Mouse (Mus musculus) embryonic facial prominence, embryonic 10.5 days (tissue): ENCODE measurements around the gene Babam2. TPM values are rescaled to one million over a fixed set of nuclear protein-coding genes. Genes with fewer than 3 reads are reported as not detected.

Source experiments
- DNase-seq: peaks from one replicate; pipeline ENCODE4 v3.0.0-alpha.2; 2017; ENCODE audit warnings: low spot score
- H3K27ac ChIP-seq: fragments of 300-500 bp; sonication (generic); replicated peaks from 2 replicates; pipeline ENCODE4 v1.5.1; 2016; ENCODE audit warnings: mild to moderate bottlenecking
- H3K27me3 ChIP-seq: fragments of 300-500 bp; sonication (generic); replicated peaks from 2 replicates; pipeline ENCODE4 v1.6.1; 2016; ENCODE audit warnings: low read depth, mild to moderate bottlenecking; ENCODE audit not compliant: poor library complexity, severe bottlenecking
- H3K36me3 ChIP-seq: fragments of 300-500 bp; sonication (generic); replicated peaks from 2 replicates; pipeline ENCODE4 v1.6.1; 2016; ENCODE audit warnings: mild to moderate bottlenecking, moderate library complexity
- H3K4me1 ChIP-seq: fragments of 300-500 bp; sonication (generic); 2 replicates; pipeline ENCODE4 v1.6.1; 2016
- H3K4me3 ChIP-seq: fragments of 300-500 bp; sonication (generic); 2 replicates; pipeline ENCODE4 v1.5.1; 2016; ENCODE audit warnings: mild to moderate bottlenecking, moderate library complexity
- H3K9me3 ChIP-seq: fragments of 300-500 bp; sonication (generic); 2 replicates; pipeline ENCODE4 v1.6.1; 2016; ENCODE audit warnings: mild to moderate bottlenecking
- WGBS: fragments of 180-500 bp; shearing (Covaris S2); methylation state at CpG from one replicate; pipeline ENCODE4 v1.1.7; 2016; 5-methylcytosine and 5-hydroxymethylcytosine counted together
- polyA plus RNA-seq: library from polyadenylated mRNA; unstranded; fragments of >200 nt; fragmentation: Nextera tagmentation; extraction: Ambion mirVana; gene quantifications from 2 replicates; pipeline ENCODE4 v1.2.1, GENCODE M21; 2016

Gene Babam2
- 47.0 and 51.7 TPM in 2 replicates for polyA plus RNA-seq

DNA sequence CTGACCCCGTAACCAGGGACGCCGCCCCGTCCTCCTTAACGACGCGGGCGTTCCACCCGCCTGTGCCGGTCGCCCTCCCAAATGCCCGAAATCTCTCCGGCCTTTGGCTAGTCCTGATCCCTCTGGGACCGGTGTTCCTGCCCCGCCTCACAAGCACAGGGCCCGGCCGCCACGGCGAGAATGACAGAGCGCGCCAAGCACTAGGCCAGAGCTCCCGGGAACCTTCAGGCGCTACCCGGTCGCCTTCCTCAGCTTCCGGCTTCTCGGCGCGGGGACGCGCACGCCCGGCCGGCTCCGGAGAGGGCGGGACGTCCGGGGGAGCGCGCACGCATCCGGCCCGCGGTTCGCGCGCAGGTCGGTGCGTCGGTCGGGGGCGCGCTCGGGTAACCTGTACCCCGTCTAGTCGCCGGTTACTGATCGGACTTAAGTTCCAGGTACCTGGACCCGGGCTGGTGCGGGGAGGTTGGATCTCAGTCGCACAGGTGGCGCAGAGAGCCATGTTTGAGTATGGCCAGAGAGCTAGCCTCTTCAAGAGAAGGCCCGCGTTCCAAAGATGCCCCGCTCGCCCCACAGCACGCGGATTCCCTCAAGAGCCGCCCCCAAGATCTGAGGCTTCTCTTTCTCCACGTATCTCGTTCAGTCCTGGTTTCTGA, at the start of gene Babam2:
Babam2 (plus strand) TSS at position 41 of the 653 bp plus-strand sequence.
- peaks cover 11% of the 10 kb centered on the region for H3K4me1 ChIP-seq
- peak within 1 kb of the TSS; percentile 85 for H3K4me3 ChIP-seq
- H3K9me3 ChIP-seq, result no peaks in the 10 kb centered on the region
- H3K27ac ChIP-seq, result peak within 1 kb of the TSS; percentile 93
- peaks cover 3% of the 10 kb centered on the region; the same call in 1 of the 2 replicates for H3K36me3 ChIP-seq
- DNase-seq, result peak; percentile 95
- H3K27me3 ChIP-seq, result no peaks in the 10 kb centered on the region
- WGBS, result under 1% methylated on average over 71 of the region's 71 CpGs

DNA sequence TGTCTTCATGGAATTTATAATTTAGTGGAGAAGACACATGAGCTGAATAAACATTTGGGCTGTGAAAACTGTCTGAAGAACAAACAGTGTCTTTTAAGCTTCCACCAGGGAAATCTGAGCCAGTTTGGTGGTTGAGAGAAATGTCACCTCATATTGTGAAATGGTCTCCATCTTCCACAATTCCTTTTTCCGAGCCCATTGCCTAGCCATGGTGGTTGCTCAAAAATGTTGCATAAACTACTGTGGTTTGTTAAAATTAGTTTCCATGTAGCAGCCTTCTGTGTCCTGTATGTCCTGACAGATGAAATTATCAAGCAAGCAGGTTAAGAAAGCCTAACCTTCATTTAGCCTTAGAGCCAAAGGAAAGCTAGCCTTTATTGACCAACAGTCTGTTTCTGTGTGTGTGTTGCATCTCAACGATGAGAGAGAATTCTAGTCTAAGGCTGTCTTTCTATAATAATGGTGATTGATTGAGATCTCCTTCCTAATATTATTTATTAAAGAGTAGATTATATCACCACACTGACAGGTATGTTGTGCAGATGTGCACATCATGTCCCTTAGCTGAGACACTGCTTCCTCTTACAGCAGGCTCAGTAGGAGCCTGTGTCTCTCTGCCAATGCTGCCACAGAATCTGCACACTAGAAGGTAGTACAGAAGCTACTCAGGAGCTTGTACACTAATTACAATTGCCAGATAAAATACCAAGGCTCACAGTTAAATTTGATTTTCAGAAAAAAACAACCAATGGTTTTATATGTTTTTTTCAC, 46.8 kb upstream of the Babam2 start:
- no peaks in the 10 kb centered on the region for H3K4me1 ChIP-seq
- no peaks in the 10 kb centered on the region for H3K9me3 ChIP-seq
- H3K36me3 ChIP-seq, result peaks cover 8% of the 10 kb centered on the region; the same call in 1 of the 2 replicates
- no peak overlapping the region for H3K4me3 ChIP-seq
- H3K27me3 ChIP-seq, result no peaks in the 10 kb centered on the region
- no peak overlapping the region for H3K27ac ChIP-seq
- no peak for DNase-seq
- 88% methylated on average over 2 of the region's 2 CpGs for WGBS

DNA sequence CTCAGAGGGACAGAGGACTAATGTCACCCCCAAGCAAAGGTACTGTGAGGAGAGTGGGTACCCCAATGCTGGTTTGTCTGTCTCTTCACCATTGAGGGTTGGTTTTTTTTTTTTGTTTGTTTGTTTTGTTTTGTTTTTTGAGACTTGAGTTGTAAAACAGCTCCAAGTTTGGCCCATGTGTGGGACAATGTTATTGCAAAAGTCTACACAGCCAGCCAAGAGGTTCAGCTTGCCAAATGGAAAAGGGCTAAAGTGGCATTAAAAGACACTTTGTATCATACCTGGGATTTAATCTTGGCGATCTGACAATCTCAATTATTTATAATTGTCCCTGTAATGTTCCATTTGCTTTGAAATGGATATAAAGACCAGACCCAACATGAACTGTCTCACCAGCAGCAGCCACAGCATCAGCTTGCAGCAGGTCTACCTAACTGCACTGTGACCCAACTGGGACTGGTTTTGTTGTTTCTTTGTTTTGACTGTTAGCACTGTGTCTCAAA, 41.7 kb upstream of the Babam2 start:
- Histone ChIP-seq H3K4me3 (no peak overlapping the region), H3K9me3 (no peaks in the 10 kb centered on the region), H3K4me1 (no peaks in the 10 kb centered on the region), H3K27me3 (no peaks in the 10 kb centered on the region), H3K27ac (no peak overlapping the region), H3K36me3 (peaks cover 8% of the 10 kb centered on the region; the same call in 1 of the 2 replicates)
- 88% methylated on average over 1 of the region's 1 CpGs for WGBS
- no peak for DNase-seq

DNA sequence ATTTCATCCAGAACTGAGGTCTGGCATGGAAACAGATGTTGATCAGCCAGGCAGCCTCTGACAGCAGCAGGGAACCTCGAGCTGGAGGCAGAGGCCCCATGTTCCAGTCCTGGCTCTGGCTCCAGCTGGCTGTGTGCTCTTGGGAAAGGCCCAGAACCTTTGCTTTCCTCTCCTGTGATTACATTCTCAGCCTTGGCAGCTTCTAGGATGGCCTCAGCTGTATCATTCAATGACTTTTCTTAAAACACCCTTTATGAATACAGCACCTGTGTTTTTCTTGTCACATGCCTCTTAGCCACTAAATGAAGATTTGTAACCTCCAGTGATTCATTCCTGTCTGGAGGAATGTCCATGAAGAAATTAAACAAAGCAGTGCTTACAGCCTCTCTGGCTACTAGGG, 31.3 kb upstream of the Babam2 start:
- H3K27ac ChIP-seq, result no peak overlapping the region
- WGBS, result 34% methylated on average over 1 of the region's 1 CpGs
- no peaks in the 10 kb centered on the region for H3K27me3 ChIP-seq
- peaks cover 3% of the 10 kb centered on the region; the same call in 1 of the 2 replicates for H3K4me1 ChIP-seq
- no peaks in the 10 kb centered on the region for H3K9me3 ChIP-seq
- H3K4me3 ChIP-seq, result no peak overlapping the region
- DNase-seq, result no peak
- no peaks in the 10 kb centered on the region for H3K36me3 ChIP-seq

DNA sequence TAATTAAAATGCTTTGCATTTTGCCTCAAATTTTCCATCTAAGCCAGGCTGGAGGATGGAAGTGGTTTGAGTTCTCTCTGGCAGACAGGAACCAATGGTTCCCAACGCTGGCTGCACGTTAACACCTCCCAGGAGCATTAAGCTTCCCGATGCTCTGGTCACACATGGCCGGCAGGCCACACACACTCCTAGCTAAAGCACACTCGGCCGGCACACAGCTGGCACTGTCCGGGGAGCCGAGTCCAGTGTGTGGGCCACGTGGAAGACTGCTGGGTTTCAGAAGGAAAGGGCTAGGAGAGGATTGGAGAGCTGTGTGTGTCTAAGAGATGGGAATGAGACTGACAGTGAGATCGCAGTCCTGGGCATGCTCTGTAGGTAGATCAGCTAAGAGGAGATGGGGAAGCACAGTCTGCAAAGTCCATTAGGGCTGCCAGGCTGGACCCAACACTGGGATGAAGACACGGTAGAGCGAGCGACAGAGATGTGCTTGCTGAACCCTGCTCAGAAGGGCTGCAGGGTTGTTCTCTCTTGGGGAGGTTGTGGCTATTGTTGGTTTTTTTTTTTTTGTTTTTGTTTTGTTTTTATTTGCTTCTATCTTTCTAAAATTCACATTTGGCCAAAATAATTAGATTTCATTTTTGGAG, 29.0 kb upstream of the Babam2 start:
- DNase-seq, result no peak
- 82% methylated on average over 13 of the region's 13 CpGs for WGBS
- no peak overlapping the region for H3K4me3 ChIP-seq
- no peaks in the 10 kb centered on the region for H3K27me3 ChIP-seq
- no peaks in the 10 kb centered on the region for H3K4me1 ChIP-seq
- H3K27ac ChIP-seq, result no peak overlapping the region
- H3K9me3 ChIP-seq, result no peaks in the 10 kb centered on the region
- no peaks in the 10 kb centered on the region for H3K36me3 ChIP-seq

DNA sequence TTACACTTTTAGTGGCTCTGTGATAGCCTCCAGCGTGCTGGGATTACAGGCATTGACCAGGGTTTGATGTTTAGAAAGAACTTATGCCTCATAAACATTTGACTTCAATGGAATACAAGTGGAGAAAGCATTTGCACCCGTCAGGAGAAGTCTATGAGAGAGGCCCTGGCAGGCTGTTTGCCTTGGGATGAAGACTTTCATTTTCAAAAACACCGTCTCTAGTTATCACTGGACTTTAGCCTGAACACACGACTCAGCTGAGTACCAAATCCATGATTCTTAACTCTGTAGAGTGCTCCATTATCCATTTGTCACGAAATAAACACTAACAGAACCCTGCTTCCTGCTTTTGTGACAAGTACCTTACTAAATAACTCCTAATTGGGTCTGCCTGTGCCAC, 27.5 kb upstream of the Babam2 start:
- Histone ChIP-seq H3K4me1 (no peaks in the 10 kb centered on the region), H3K27ac (no peak overlapping the region), H3K4me3 (no peak overlapping the region), H3K27me3 (no peaks in the 10 kb centered on the region), H3K36me3 (no peaks in the 10 kb centered on the region), H3K9me3 (no peaks in the 10 kb centered on the region)
- 80% methylated on average over 5 of the region's 5 CpGs for WGBS
- DNase-seq, result no peak

DNA sequence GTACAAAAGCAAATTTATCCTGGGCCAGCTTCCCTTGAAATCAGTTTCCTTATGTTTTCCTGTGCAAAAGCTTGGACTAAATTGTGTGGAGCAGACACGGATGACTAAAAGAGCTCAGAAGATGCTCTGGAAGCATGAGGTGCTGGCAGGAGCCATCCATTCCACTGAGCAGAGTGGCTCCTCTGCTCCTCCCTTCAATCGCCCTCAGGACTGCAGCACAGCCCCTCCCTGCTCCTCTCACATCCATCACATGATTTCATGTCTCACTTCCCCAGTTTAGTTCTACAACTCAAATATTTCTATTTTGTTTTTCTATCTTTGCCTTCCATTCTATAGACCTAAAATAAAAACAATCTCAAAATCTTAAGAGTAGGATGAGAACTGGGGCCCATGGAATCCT, 26.3 kb upstream of the Babam2 start:
- Histone ChIP-seq H3K27ac (no peak overlapping the region), H3K9me3 (no peaks in the 10 kb centered on the region), H3K4me1 (no peaks in the 10 kb centered on the region), H3K27me3 (no peaks in the 10 kb centered on the region), H3K4me3 (no peak overlapping the region), H3K36me3 (no peaks in the 10 kb centered on the region)
- 64% methylated on average over 2 of the region's 2 CpGs for WGBS
- DNase-seq, result no peak

DNA sequence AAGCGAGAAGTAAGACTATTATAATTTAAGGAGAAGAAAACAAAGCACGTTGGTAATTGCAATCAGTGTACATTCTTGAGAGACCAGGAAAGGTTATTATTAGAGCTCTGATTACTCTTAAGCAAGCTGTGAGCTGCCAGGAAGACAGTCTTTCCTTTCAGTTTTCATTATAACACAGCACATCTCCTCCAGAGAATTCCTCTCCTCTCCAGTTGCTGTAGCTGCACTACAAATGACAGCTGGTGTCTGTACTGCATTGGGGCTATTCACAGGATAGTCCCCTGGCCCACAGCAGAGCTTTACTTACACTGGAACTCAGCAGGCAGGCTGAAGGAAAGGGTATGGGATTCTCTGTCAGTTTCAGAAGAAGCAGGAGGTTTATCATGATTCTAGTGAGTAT, 24.1 kb upstream of the Babam2 start:
- no peaks in the 10 kb centered on the region for H3K9me3 ChIP-seq
- no peaks in the 10 kb centered on the region for H3K4me1 ChIP-seq
- H3K27ac ChIP-seq, result no peak overlapping the region
- 74% methylated on average over 2 of the region's 2 CpGs for WGBS
- H3K36me3 ChIP-seq, result no peaks in the 10 kb centered on the region
- no peak overlapping the region for H3K4me3 ChIP-seq
- no peak for DNase-seq
- no peaks in the 10 kb centered on the region for H3K27me3 ChIP-seq

DNA sequence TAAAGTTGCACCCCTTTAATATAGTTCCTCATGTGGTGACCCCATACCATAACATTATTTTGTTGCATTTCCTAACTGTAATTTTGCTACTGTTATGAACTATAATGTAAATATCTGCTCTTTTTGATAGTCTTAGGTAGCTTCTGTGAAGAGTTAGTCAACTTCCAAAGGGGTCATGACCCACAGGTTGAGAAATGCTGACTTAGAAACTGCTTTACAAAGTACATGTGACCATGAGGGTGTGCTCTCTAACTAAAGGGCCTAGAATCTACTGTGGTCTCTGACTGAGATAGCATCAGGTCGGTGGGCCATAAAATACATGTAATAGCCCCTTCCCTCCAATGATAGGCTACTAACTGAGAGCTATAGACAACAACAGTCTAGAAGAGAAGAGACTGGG, 19.5 kb upstream of the Babam2 start:
- no peak for DNase-seq
- H3K9me3 ChIP-seq, result no peaks in the 10 kb centered on the region
- H3K4me3 ChIP-seq, result no peak overlapping the region
- no peaks in the 10 kb centered on the region for H3K36me3 ChIP-seq
- H3K4me1 ChIP-seq, result no peaks in the 10 kb centered on the region
- no peaks in the 10 kb centered on the region for H3K27me3 ChIP-seq
- 88% methylated on average over 1 of the region's 1 CpGs for WGBS
- no peak overlapping the region for H3K27ac ChIP-seq

DNA sequence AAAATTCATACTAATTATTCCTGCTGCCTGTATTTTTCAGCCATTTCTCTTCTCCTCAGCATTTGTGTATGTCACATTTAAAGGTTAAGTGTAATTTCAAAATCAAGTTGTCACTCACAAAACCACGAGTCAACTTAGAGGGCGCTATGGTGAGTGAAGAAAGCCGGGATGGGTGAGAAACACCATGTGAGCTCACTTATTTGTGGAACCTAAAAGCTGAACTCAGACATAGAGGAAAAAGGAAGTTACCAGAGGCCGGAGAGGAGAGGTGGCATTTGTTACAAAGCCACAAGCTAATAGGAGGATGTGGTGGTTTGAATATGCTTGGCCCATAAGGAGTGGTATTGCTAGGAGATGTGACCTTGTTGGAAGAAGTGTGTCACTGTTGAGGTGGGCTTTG, 17.3 kb upstream of the Babam2 start:
- Histone ChIP-seq H3K27me3 (no peaks in the 10 kb centered on the region), H3K4me3 (no peak overlapping the region), H3K4me1 (0 out of 2 replicates have a peak, but pooled peaks cover 4% of the 10 kb centered on the region), H3K36me3 (no peaks in the 10 kb centered on the region), H3K27ac (no peak overlapping the region), H3K9me3 (no peaks in the 10 kb centered on the region)
- 78% methylated on average over 4 of the region's 4 CpGs for WGBS
- no peak for DNase-seq

DNA sequence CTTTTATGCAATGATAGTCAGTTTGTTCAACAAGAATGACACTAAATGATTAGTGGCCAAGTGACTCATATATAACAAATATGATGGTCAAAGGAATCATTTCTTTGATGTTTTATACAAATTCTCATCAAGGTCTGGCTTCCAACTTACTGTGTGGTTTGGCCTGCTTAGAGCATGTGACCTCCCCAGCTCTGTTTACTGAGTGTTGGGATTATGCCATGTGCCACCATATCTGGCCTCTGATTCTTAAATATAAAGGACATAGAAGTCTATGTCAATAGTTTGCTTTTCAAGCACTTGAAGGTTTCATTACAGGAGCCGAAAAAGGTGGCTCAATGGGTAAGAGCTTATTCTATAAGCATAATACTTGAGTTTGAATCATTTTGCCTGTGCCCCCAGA, 15.2 kb upstream of the Babam2 start:
- DNase-seq, result no peak

DNA sequence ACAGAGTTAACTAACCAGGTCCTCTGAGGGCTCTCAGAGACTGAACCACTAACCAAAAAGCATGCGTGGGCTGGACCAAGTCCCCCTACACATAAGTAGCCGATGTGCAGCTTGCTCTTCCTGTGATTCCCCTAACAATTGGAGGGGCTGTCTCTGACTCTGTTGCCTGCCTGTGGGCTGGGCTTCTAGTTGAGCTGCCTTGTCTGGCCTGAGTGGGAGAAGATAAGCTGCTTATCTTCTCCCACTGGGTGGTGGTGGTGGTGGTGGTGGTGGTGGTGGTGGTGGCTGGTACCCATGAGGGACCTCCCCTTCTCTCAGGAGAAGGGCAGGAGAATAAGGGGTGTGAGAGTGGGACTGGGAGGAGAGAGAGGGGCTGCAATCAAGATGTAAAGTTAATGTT, 11.4 kb upstream of the Babam2 start:
- no peaks in the 10 kb centered on the region for H3K36me3 ChIP-seq
- H3K9me3 ChIP-seq, result no peaks in the 10 kb centered on the region
- H3K4me1 ChIP-seq, result 0 out of 2 replicates have a peak, but pooled peaks cover 4% of the 10 kb centered on the region
- no peak for DNase-seq
- 49% methylated on average over 2 of the region's 2 CpGs for WGBS
- H3K4me3 ChIP-seq, result no peak overlapping the region
- no peak overlapping the region for H3K27ac ChIP-seq
- no peaks in the 10 kb centered on the region for H3K27me3 ChIP-seq

More for the DNA sequence above, 15.2 kb upstream of the Babam2 start:
- Histone ChIP-seq H3K27me3 (no peaks in the 10 kb centered on the region), H3K4me1 (0 out of 2 replicates have a peak, but pooled peaks cover 4% of the 10 kb centered on the region), H3K9me3 (no peaks in the 10 kb centered on the region), H3K4me3 (no peak overlapping the region), H3K27ac (no peak overlapping the region), H3K36me3 (no peaks in the 10 kb centered on the region)
- 95% methylated on average over 1 of the region's 1 CpGs for WGBS
